Mouse (Mus musculus) gastrocnemius, postnatal 4 days (tissue): ENCODE data around the gene Efnb1. TPM values are rescaled to one million over a fixed set of nuclear protein-coding genes. Genes with fewer than 3 reads are reported as not detected.

Experiments
- DNase-seq, 2 experiments: peaks; one replicate each; pipeline ENCODE4 v3.0.0; 2021 to 2022; ENCODE audit warnings: low spot score in 2 of 2, mixed read lengths in 2 of 2
- total RNA-seq, 2 experiments: library from RNA; stranded (reverse); gene quantifications; 2 replicates each; pipeline ENCODE4 v1.2.3; 2021

Gene Efnb1
- total RNA-seq, 2 experiments from 2014 or later = 26.5 to 33.2 TPM

DNA sequence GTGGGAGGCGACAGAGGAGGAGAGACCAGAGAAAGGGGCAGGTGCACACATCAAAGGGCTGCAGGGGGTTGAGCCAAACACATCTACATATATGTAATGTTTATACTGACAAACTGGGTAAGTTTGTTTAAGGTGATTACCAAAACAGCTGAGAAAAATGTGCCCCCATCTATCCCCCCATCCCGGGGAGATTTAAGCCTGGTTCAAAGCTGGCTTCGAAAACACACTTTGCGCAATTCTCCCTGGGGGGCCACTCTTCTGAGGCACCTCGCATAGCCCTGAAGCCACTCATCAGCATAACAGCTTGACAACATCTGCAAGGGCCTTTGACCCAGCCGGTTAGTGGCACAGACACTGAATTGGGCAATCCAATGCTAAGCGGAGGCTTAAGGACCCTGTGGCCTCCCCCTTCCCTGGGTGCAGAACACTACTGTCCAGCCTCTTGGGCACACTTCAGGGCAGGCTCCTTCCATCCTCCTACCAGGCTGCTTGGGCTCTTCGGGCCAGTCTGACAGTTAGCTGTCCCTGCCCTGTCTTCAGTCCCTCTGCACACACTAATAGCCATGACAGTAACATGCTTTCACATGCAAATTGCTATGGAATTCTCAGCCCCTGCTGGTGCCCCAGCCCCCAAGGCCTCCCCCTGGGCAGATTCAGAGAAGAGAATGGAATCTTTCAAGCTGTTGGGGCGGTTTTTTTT is 16.8 kb downstream of the Efnb1 start:
- no peak for DNase-seq

DNA sequence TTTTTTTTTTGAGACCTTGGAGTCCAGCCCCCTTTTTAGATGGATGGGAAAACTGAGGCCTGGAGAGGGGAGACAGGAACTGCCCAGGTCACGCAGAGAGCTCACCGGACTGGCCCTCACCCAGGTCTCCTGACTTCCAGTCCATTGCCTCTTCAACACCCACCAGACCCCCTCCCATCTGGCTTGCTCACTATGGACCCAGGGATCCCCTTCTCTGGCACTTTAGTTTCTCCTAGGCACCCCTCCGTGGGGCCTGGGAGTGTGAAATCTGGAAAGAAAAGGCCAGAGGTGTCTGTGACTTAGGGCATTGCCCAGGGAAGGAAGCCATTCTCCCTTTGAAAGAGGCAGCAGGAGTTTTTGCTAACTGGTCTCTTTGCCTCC is 17.3 kb downstream of the Efnb1 start:
- DNase-seq = no peak

DNA sequence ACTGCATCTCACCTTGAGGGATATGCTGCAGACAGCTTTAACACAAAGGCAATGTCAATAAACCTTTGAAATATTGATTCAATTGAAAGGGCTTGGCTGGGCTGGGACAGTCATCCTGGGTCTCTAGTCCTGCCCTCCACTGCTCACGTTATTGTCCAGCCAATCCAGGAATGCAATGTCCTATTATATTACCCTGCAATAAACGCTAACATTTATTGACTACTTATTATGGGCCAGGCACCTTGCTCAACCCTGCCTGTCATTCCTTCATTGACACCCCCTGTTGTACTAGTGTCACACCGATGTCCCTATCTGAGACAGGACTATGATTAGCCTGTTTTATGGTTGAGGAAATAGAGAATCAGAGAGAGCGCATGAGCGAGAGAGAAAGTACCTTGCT is 18.4 kb downstream of the Efnb1 start:
- DNase-seq = no peak

DNA sequence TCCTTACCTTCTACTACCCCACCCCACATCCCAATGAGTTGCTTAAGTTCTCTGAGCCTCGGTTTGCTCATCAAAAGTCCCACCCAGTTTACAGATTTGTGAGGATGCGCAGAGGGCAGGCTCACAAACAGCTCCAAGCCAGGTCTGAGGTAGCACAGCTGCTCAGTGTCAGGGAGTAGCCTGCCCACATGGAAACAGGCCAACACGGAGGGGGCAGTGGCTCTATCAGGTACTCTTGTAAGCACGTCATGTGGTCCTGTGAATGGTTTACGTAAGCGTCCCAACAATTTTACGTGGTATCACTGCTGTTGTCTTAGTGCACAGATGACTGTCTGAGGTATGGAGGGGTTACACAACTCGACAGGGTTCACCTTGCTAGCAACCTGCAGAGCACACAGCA is 23.1 kb downstream of the Efnb1 start:
- no peak for DNase-seq

DNA sequence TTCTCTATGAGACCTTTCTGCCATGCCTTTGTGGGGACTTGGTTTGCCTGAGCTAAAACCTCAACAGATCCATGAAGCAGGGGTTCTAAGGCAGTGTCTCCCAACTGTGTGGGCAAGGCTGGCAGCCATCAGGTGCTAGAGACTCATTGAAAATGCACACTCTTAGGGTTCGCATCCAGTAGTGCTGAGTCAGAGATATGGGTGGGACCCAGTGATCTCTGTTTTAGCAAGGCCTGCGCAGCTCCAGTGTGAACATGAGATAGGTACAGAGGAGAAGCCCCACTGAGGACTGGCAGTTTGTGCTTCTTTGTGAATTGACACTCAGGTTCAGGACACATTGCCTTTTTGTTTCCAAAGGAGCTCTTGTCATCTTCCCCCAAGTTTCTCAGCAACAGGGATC is 28.2 kb downstream of the Efnb1 start:
- no peak for DNase-seq

DNA sequence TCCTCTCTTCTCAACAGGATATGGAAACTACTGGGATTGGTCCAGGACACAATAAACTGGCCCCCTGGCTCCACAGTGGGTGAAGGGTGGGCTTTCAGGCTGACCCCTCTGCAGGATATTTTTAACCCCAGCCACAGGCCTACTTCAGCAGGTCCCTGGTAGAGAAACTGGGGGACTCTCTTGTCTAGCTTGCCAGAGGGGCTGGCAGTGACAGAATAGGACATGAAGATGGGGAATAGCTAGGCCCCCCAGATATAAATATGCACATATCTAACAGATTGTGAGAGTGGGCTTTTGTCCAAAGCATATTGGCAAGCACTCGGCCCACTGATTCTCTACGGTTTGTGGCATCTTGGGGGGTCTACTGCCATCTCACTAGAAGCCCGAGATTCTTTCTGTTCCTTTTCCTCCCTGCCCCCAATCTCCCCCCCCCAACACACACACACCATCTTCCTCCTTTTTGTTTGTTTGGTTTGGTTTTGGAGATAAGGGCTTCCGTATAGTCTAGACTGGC is 29.0 kb downstream of the Efnb1 start:
- DNase-seq = no peak

DNA sequence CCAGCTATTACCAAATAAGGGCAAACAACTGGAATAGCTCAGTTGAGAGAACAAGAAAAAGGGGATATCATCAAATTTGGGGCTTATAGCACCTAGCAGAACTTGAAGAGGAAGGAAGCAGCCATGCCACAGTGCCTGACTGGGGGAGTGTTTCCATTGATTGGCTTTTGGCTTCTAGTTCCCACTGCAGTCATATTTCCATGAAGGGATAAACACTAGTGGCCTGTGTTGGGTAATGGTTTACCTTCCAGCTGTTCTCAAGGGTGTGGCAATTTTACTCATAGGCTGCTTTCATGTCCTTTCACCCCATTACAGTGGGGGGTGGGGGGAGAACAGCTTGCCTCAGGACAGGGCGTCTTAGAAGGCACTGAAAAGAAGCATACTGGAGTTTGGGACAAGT is 31.1 kb downstream of the Efnb1 start:
- DNase-seq = no peak

DNA sequence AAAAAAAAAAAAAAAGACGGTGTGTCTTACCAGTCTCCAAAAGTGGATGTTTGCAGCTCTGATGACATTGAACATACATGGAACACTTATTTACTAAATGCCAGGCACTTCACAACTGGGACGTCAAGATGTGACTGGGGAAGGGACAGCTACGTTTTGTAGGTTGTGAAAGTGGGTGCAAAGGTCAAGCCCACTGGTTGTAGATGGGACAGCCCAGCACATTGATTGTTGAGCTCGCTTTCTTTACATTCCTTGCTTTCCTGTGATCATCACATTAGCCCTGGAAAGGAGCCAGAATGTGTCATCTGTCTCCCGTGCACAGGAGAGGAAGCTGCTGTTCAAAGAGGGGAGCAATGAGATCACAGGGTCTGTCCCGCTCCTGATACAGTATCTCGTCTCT is 31.6 kb downstream of the Efnb1 start:
- DNase-seq = no peak

DNA sequence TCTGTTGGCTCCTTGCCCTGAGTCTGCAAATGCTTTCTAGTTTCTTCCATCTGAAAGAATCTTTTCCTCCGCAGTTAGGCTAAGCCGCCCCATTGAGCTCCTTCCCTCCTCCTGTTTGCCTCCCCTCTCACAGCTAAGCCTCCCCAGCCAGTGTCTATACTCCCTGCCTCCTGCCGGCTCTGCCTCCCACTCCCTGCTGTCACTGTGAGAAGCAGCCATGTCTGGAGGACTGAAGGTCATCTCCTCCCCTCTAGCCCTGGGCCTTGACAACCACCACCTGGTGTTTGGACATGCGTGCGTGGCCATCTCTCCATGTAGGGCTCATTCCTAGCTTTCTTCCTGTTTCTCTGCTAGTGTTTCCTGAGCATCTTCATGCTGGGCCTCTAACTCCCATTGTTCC is 36.4 kb downstream of the Efnb1 start:
- DNase-seq = no peak

DNA sequence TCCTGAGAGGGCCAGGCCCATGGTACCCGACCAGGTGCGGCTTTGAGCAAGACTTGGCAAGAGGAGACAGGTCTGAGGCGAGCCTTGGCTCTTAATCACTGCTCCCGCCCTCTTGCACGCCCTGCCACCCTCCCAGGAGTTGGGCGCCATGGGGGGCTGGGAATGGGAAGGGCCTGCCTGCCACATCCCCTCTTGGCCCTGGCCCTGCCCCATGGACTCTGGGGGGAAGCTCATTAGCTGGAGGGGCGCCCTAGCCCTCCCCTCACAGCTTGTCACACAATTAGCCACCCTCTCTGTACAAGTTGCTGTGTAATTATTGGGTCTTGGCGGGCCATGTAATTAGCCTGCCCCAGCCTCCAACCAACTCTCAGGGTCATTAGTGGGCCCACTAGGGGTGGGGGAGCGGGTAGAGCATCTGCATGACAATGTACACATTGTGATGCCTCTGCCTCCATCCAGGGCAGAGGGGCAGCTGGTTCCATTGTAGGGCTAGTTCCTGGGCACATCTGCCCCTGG is 49.2 kb downstream of the Efnb1 start:
- no peak for DNase-seq

DNA sequence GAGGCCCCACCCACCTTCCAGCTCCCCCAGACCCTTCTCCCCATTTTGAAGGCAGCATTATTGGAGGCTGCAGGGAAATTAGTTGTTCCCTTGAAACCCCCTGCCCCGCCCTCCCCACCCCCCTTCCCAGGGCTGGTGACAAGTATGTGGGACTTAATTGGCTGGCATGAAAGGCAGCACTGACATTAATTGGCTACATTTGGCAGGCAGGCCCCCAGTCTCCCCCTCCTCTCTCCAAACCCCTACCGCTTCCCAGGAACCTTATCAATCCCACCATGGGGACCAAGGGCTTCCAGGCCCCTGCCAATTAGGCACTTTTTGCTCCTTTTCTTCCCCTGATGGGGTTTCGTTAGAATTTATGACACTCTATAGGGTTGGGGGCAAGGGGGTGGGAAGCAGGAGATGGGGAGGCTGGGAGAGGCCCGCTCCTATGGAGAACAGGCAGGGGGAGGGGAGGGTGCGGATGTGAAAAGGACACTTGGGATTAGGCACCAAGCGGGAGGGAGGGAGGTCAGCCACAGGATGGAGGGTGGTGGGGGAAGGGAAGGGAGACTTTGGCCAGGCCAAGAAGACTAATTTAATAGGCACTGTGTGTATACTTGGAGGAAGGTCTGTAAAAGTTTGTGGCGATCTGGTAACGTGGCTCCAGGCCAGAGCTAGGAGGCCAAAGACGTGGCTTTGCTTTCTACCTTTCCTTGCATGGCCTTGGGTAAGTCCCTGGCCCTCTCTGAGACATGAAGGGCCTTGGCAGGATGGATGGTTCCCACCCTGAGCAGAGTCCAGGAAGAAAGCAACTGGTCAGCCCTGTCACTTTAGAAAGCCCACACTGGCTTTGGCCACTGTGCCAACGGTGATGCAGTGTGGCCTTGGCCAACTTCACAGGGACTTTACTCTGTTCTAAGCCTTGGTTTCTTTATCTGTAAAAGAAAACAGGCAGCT is 50.8 kb downstream of the Efnb1 start:
- DNase-seq = no peak

DNA sequence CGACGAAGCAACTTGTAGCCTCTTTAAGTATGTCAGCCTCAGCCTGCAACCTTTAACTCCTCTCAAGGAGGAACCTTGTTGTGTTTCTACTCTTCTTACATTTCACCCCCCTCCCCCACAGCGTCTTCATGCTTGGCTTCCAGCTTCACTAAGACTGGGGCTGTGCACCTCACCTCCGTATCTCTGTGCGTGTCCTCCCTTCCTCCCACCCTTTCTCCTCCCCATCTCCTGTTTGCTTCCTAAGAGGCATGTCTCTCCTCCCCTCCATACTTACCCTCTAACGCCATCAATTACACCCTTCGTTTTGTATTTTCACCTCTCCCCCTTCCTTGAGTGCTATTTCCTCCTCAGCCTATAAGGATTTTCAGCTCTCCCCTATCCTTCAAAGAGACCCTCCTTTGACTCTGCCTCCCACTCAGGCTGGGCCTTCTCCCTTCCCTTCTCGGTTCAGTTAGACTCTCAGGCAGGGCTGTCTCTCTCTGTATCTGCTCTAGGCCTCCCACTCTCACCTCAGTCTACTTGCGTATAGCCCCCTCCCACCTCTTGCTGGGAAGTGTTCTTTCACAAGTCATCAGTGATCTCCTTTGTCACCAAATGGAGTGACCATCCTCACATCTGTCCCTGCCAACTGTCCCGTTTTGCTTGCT is 55.6 kb downstream of the Efnb1 start:
- DNase-seq = no peak

DNA sequence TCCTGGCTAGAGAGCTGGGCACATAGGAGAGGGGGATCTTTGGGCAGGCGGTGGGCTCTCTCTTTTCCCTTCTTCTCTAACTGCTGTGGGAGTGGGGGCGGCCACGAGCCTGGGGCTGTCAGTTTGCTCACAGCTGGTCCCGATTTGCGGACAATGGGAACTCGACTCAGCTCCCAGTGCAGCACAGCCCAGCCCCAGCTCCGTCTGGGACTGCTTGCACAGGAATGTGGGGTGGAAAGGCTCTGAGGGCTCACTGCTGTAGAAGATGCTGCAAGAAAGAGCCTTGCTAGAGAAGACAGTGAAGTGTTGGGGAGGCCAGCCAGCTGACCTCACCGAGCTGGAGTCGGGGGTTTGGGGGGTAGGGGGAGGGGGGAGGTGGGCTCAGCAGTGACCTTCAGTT is 61.0 kb downstream of the Efnb1 start:
- DNase-seq = no peak

DNA sequence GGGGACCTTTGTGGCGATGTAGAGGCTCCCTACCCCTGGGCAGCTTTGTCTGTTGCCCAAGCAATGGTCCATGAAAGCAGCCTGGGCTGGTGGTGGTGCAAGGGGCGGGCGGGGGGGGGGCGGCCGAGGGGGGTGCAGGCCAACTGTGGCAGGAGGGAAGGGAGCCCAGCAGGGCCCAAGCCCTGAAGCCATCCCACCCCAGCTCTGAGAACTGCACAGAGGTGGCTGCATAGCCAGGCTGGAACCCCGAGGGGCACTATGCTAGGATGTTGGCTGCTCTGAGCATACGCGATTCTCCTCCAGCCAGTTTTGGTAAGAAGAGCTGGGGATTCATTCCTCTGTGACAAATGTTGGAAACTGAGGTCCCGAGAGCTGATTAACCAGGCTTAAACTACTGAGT is 62.6 kb downstream of the Efnb1 start:
- DNase-seq = no peak

Other genes starting within 250 kb of the Efnb1 start
- gene Ophn1, start 245.1 kb upstream of the Efnb1 start, total RNA-seq = 10 to 100 TPM; 12.1 to 14.2 TPM
- gene Yipf6, start 199.8 kb upstream of the Efnb1 start, total RNA-seq = 10 to 100 TPM; 16.0 to 21.8 TPM
- gene Stard8, start 132.9 kb upstream of the Efnb1 start, total RNA-seq = 10 to 100 TPM; 46.7 to 47.7 TPM